Mouse (Mus musculus) gastrocnemius, postnatal 14 days (tissue): Measurements from ENCODE around the gene Calhm4. TPM values are rescaled to one million over a fixed set of nuclear protein-coding genes. Genes with fewer than 3 reads are reported as not detected.

Source experiments
- DNase-seq: peaks from one replicate; pipeline ENCODE4 v3.0.0; 2021; ENCODE audit warnings: mixed read lengths
- intact Hi-C: fragments of 180-260 bp; cut with DNase I; formaldehyde crosslinking; loops from one replicate; pipeline ENCODE4 v1.15.1; 2025; ENCODE audit warnings: low total_unique reads
- long read RNA-seq, 2 experiments: library from polyadenylated mRNA; stranded (forward); transcript quantifications; one replicate each; pipeline ENCODE4 v2.0.0; 2021
- total RNA-seq, 2 experiments: library from RNA; stranded (reverse); gene quantifications; 2 replicates each; pipeline ENCODE4 v1.2.3; 2021

Calhm4 gene
- total RNA-seq, result not detected
- long read RNA-seq, experiment 1, result 0 reads
- long read RNA-seq, experiment 2, result 0 reads

DNA sequence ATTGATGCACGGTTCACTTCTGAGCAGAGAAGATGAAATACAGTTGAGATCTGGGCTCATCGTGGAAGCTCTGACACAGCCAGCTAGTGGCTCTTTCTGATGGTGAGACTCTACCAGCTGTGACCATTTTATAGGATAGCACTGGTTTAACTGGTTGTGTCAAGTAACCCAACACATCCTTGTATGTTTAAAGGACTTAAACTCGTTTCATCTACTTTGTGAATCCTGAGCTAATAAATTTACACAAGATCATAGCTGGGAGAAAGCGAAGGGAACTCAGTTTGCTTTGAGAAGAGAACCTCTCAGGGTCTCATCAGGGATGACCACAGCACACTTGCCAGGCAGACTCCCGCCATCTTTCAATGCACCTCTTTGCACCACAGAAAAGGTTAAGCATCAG lies at the start of gene Calhm4:
Calhm4 (minus strand) TSS at position 101 of the 400 bp plus-strand sequence.
- intact Hi-C loops, result no loop called here
- no peak for DNase-seq

DNA sequence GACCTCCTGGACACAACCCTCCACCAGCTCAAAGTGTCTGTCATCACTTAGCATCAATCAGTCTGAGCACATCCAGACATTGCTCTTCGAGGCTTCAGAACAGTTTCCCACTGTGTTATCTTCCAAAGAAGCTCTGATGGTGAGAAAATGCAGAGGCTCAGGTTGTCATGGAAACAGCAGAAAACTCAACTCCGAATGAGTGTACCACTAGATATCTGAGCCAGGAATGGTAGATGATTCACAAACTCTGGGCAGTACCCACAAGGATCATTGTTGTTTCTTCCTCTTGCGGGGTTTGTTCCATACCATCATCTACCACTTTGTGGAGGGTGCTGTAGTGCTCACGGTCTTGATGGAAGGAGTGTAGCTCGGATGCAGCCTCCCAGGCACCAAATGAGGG lies 47.8 kb upstream of the Calhm4 start:
- no peak for DNase-seq
- intact Hi-C loops, result no loop called here

DNA sequence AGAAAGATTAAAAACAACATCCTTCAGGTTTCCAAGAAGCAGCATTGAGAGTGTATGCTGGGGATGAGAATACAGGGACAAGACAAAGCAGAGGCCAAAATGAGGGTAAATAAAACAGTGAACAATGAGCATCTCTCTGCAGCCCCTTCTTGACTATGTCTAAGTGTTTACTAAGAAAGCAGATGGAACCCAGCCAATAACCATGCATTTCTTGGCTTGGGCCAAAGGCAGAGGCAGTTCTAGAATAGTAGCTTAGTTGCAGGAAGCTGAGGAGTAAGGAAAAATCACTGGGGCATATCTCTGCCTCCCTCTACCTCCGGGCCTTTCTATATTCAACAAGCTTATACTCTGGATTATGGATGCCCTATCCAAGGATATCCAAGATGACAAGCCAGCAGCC lies 46.4 kb upstream of the Calhm4 start:
- no peak for DNase-seq
- intact Hi-C loops, result no loop called here

DNA sequence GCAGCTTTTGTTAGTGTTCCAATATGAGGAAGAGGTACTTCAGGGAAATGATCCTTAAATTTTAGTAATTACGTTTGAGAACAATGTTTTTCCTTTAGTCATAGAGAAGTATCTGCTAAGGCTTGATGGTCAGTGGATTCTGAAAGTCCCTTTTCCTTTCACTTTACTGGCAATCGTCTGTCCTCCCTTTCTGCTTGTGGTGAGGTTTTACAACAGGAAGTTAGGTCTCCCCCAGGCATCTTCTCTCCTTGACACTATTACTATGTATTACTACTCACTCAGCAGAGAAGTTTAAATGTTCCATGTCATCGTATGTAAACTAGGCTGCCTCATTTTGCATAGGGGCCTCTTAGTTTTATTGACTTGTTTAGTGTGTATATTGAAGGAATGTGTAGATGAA lies 45.4 kb upstream of the Calhm4 start:
- no peak for DNase-seq
- intact Hi-C loops, result no loop called here

DNA sequence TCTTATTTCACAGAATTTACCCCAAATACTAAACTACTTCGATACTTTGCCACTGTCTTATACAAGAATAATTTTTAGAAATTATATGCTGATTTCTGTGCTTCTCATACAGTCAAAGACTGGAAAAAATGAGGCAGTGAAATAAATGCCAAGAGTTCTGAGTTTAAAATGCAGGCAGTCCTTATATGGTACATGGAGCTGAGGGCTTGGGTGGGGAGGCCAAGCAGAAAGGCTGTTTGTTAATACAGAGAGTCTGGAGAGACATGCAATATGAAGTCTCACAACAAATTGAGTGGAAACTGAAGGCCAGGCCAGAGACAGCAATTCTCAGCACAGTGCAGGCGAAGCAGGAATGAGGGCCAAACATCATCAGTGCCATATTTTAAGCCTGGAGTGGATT lies 44.4 kb upstream of the Calhm4 start:
- no peak for DNase-seq
- intact Hi-C loops, result no loop called here

DNA sequence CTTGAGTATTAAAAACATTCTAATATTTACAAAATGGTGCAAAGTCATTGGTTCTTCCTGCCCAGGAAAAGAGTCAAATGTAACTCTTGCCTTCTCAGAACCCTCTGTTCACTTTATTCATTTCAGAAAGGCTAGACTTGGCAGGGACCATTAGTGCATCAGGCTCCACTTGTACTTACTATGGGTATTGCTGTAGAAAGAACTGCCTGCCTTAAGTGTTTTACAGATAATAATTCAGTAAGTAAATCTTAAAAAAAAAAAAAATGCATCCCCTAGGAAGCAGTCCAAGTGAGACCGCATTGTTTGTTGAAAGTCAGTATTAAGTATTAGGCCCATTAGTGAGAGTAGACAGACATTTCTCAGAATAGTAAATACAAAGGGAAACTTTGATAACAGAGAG lies 42.4 kb upstream of the Calhm4 start:
- no peak for DNase-seq
- intact Hi-C loops, result no loop called here

DNA sequence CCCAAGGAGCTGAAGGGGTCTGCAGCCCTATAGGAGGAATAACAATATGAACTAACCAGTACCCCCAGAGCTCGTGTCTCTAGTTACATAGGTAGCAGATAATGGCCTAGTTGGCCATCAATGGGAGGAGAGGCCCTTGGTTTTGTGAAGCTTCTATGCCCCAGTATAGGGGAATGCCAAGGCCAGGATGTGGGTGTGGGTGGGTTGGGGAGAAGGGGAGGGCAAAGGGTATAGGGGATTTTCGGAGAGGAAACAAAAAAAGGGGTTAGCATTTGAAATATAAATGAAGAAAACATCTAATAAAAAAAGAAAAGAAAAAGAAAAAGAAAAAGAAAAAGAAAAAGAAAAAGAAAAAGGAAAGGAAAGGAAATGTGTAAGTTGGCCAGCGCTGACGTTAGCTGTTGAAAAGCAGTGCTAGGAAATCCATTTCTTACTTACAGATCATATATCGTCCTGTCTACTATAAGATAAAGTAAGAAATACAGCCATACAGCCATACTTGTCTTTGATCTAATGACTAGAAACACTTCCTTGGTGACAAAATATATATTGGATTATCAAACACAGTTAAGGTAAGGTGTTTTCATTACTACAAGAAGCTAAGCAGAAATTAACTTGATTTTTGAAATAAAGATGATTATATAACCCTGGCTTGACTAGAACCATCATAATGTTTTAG lies 30.6 kb upstream of the Calhm4 start:
- intact Hi-C loops, result no loop called here
- DNase-seq, result no peak

DNA sequence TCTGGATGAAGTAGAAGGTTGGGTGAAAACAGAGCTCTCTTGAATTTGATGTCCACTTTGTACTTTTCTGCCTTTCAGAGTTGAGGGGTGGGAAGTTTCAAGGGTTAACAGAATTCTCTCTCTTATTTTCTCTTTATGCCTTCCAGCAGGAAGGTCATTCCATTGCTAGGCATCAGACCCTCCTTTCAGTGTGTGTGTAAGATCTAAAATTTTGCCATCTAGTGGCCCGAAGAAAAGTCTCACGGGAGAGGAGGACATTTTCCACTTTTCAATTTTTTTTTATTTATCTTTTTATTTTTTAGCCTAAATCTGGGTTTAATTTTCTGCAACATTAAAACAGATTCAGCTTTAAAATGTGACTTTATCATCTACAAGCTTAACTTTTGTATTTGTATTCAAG lies 27.5 kb upstream of the Calhm4 start:
- intact Hi-C loops, result no loop called here
- DNase-seq, result no peak

DNA sequence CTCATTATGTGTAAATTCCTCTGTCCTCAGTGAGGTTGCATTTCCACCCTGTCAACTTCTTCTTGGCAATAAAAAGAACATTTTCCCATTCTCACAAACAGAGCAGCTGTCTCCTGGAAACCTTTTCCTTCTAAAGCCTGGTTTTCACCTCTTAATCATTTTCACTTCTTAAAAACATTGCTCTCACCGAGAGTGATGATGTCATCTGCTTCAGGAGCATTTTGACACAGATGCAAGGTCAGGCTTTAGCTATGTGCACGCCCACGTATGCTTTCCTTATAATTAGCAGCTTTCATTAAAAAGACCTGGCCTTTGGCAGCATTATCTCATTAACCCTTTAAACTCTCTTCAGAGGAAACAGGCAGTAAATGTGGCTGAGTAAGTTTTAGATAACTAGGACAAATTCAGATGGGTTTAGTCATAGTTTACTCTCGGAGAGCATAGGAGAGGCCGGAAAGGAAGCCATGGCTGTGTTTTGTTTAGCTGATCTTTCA lies 26.9 kb upstream of the Calhm4 start:
- no peak for DNase-seq

DNA sequence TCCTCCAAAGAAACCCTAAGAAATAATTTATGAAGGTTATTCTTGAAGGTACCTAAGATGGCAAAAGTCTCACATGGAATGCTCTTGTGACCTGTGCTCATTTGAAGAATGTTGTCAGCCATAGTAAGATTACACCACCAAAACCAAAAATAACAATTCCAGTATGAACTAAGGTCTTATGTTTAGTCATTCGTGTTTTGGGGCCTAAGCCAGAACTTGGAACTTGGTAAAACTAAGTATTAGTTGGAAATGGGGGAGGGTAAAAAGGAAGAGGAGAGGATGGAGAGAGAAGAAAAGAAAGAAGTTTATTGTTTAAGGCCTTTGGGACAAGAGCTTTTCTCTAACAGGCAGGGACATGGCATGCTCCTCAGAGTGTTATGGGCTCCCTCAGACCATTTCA lies 25.5 kb upstream of the Calhm4 start:
- intact Hi-C loops, result no loop called here

More for the DNA sequence above, 26.9 kb upstream of the Calhm4 start:
- intact Hi-C loops, result no loop called here

DNA sequence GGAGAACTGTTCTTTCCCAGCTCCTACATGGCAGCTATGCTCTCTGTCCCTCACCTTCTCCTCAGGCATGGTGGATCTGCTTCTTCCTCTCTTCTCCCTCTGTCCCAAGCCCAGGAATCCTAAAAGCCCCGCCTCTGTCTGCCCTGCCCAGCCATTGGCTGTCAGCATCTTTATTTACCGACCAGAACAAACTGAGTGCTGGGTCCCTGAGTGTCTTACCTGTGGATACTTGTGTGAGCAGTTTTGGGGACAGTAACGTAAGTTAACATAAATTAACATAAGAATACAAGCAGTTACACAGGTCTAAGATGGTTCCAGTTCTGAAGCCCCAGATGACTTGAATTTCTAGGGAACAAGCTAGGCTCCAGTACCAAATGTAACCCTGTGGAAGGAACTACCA lies 22.5 kb upstream of the Calhm4 start:
- DNase-seq, result no peak
- intact Hi-C loops, result no loop called here

More for the DNA sequence above, 25.5 kb upstream of the Calhm4 start:
- DNase-seq, result no peak

DNA sequence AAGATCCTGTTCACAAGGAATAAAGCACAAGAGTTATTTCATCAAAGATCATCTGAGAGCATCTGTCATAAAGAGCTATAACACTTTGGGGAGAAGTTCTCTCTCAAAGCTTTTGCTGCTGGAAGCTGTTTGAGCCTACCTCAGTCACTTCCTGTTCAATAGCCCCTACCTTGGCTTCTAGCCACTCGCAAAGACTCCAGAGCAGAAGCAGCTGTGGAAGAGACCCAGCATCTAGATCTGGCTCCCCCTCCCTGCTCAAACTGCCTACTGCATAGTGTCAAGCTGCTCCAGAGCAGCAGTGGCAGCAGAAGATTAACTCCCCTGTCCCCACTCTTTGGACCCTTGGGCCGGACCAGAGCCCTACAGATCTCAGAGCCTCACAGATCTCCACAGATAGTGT lies 9.9 kb upstream of the Calhm4 start:
- intact Hi-C loops, result no loop called here
- DNase-seq, result no peak

DNA sequence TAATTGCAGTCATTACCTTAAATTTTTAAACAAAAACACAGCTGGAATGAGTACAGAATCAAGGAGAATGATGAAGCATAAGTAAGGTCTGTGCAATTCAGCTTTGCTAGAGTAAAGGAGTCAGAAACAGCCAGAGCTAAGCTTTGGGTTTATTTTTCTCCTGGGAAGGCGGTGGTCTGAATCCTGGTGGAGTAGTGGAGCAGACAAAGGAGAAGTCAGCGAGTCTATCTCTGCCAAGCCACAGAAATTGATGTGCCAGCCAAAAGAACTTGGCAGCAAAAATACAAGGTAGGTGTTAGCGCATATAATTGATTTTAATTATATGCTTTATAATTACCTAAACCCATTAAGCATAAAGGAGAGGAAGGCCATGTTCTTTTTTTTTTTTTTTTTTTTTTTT lies 6.7 kb downstream of the Calhm4 start, which contains the start of gene Trappc3l:
Trappc3l (plus strand) TSS at position 197 of the 400 bp plus-strand sequence.
- DNase-seq, result no peak
- intact Hi-C loops, result no loop called here

DNA sequence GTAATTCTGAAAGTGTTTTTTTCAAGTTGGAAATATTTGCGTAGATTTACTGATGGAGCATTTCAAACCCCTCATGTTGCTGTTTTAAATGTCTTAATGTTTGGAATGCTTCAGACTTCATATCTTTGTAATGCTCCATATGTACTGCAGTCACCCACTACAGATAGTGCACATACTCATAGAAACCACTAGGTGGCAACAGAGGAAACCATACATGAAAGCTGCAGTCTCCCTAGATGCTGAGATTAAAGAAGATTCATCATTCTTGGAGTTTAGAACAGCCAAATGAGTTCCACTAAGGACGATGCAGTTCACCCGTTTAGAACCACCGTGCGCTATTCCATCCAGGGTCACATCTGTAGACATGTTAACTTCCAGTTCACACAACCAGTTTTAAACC lies 7.5 kb downstream of the Calhm4 start:
- DNase-seq, result no peak
- intact Hi-C loops, result no loop called here

DNA sequence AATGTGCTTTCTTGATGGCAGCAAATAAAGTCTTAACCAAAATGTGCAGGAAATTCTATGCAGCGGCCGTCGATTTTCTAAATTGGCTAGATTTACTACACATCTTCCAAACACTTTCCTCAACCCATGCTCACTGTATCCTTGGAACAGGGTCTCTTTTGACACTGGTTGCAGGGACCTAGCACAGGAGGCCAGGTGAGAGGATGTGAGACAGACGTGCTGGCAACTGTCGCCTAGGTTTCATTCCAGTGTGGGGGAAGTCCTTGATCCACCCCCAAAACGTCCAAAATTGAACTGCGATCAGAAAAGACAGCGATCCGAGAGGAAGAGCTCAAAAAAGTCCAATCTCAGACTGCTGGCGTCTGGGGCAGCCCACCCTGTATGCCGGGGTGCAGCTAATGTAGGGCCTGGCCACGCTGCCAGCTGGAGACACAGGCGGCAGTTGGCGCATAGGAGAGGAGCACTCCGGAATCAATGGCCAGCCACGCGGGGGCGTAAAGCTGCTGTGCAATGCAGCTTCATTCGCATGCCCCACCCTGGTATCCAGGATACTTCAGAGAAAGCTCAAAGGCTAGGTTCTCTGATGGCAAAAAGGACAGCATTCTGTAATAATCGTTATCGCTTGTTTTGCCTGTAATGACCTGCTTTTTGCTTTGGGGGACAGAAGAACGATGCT lies 10.3 kb downstream of the Calhm4 start:
- peak; percentile 78 for DNase-seq
- intact Hi-C loops, result loop anchor here (5.0 kb wide), 1 partner anchor 249 kb away; the partner anchor contains the start of gene Tspyl1

DNA sequence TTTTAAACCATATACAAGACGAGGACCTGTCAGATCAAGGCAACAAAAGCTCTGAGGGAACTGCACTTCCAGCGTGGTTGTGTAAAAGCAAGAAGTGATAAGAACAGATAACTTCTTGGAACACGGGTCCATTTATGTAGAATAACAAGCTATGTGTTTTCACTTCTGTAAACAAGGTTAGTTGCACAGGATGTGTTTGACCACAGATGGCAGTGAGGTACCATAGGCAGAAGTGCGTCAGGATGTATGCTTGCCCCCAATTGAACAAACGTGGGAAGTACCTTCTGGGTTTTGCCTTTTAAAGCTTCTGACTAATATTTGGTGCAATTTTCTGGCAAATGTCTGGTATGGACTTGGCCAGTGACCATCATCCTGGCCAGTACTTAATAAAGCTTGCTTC lies 13.8 kb downstream of the Calhm4 start:
- DNase-seq, result no peak
- intact Hi-C loops, result loop anchor here (5.0 kb wide), 1 partner anchor 252 kb away; the partner anchor contains the start of gene Tspyl1

DNA sequence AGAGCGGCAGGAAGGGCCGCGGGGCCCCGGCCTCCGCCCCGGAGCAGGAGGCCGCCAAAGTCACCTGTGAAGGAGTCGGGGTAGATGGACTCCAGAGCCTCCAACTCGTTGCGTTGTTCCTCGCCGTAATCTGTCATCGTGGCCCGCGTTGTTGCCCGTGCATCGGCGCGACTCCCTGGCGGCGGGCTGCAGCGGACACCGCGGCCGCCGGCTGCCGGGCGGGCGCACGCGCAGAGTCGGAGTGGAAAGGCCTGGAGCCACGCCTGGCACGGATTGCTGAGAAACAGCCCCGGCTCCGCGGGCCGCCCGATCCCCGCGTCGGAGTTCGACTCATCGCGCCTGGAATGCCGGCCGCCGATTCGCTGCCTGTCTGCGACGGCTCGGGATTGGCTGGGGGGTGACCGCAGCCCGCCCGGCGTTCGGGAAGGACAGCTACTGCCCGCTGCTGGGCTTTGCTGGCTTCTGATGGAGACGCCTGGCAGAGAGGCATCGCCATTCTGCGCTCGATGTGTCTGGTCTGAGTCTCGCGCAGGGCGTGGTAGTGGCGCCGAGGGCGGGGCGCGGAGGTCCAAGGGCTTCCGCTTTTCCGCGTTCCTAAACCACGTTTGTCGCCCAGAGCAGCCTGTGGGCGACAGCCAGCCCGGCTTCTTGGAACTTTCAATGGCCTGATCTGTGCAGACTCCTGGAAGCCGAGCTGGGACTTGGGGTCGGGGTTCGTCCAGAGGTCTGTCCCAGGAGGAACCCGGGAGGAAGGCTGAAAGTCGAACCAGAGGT lies 24.6 kb downstream of the Calhm4 start, which contains the start of gene Rwdd1:
Rwdd1 (minus strand) TSS at position 323 of the 774 bp plus-strand sequence.
- intact Hi-C loops, result no loop called here
- DNase-seq, result peak; percentile 99

DNA sequence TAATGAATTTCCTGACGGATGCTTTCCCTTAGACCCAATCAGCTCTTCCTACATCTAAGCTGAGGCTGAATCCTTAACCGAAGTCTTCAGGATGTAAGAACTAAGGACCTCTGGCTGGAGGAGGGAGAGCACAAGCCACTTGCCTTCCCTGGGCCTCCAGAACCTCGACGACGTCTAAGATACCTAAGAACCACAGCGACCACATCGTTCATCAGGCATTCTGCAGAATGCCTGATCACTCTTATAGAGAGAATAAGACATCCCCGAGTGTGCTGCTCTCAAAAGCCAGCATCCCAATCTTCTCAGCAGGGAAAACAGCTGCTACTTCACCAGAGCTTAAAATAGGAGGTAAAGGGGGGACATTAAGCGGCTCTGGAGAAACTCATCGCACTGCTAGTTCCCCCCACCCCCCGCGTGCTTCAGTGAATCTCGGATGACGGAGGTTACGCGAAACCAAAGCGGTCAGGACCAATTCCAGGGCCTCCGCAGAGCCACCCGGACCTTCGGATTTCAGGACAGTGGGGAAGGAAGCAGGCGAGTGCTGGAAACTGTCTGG lies 25.3 kb downstream of the Calhm4 start:
- DNase-seq, result no peak
- intact Hi-C loops, result no loop called here

DNA sequence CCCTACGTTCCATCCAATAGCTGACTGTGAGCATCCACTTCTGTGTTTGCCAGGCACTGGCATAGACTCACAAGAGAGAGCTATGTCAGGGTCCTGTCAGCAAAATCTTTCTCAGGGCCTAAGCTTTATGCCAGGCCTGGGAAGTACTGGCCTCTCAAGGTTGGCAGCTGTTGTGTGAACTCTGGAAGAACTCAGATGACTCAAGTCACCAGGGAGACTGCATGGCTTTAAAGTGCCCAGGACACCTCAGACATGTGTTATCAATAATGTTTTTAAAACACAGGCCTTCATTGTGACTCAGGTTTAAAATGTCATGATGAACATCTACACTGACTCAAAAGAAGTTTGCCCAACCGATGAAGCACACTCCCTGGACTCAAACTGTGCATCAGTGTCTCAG lies 30.9 kb downstream of the Calhm4 start:
- intact Hi-C loops, result no loop called here
- no peak for DNase-seq

DNA sequence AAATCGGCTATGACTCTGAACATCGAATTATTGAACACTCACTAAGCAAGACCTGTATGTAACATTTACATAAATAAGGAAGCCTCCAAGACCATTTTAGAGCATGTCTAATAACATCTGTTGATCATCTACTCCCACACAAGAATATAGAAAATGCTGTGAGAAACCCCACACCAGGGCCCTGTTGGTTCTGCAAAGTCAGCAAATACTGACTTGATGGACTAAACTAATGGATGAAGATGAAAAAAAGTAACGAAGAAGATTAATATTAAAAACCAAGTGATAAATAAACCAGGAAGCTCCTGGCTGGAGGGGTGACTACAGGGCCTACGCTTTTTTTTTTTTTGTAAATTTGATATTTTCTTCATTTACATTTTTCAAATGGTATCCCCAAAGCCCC lies 31.5 kb downstream of the Calhm4 start:
- DNase-seq, result no peak
- intact Hi-C loops, result no loop called here
